Mouse (Mus musculus) erythroblast, adult 5-6 weeks (primary cell): ENCODE measurements around the gene Akap1. TPM values are rescaled to one million over a fixed set of nuclear protein-coding genes. Genes with fewer than 3 reads are reported as not detected.

Source experiments
- ATAC-seq: replicated peaks from 2 replicates; pipeline ENCODE4 v1.8.0; 2016; ENCODE audit warnings: moderate number of reproducible peaks, mild to moderate bottlenecking, moderate TSS enrichment, inconsistent platforms; ENCODE audit not compliant: poor library complexity, low FRiP score, severe bottlenecking
- total RNA-seq, 2 experiments: library from RNA; stranded (forward) in 1 of 2; stranded (reverse) in 1 of 2; fragments of 150-400 nt in 1 of 2; fragments of 200-764, 138-1000 nt in 1 of 2; gene quantifications; 2 replicates each; pipeline versions ENCODE4 v1.2.3 to v1.2.4; 2015 to 2017; ENCODE audit warnings: low replicate concordance in 2 of 2

Akap1 gene
- total RNA-seq, 2 experiments from 2014 or later, result 3.7 TPM

- no peak for ATAC-seq
These were observed 47.3 kb downstream of the Akap1 start for GRCm38 (mm10) chr11:88817061-88817460.

DNA sequence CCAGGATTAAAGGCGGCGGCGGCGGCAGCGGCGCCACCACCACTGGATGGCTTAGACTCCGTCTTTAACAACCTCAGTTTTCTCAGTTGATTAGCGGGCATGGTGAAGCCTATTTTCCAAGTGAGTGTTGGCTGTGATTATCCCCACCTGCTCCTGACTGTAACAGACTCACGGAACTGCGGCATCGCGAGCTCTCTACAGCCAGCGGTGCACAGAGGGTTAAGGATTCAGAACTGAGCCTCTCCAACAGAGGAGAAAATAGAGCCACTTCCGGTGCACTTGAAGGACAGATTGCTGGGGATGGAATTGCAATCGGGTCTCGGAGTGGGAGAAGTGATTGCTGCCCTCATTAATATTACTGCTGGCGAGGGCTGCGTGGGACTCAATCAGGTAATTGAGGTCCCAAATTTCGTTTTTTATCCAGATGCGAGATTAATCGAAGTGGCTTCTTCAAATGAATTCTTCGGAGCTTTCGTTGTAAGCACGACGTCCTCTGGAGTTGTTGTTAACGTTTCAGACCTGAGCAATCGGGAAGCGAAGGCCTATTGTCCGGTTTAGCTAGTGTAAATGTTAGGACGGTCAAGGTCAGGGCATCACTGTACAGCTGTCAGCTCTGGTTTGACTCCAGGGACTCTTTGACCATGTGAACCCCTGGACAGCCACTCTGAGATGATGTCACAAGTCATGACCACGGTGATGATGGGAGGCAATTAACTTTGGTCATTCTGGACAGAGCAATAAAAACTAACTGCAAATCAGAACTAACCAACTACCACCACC lies 61.0 kb downstream of the Akap1 start:
- no peak for ATAC-seq

DNA sequence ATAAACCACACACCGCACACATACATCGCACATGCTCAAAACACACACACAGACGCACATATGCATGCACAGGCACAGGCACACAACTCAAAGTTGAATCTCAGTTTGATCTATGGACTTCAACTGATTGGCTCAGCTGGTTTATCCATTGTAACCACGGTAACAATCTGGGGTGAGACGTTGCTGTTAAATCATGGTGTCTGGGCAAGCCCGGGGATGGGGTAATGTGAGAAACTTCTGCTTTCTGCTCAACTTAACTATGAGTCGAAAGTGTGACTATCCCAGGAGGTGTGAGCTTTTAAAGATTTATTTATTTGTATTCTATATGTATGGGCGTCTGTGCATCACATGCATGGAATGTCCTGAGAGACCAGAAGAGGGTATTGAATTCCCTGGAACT lies 68.2 kb downstream of the Akap1 start:
- ATAC-seq, result no peak

- no peak for ATAC-seq
These were observed 74.5 kb downstream of the Akap1 start for GRCm38 (mm10) chr11:88789893-88790292.

DNA sequence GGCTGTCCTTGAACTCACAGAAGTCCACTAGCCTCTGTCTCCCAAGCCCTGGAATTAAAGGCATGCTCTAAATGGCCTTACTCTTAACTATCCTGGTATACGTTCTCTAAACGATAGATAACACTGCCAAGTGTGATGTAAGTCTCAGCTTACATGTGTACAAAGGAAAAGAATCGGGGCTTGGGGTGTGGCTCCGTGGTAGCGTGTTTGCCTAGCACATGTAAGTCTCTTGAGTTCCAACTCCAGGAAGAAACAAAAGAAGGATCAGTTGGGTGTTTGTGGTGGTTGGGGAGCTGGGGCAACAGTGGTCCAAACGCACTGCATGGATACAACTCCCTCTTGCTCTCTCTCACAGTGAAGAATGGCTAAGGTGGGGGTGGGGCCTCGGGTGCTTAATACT lies 77.6 kb downstream of the Akap1 start:
- no peak for ATAC-seq

GRCm38 (mm10) chr11:88783525-88783924 lies 80.9 kb downstream of the Akap1 start:
- no peak for ATAC-seq

- ATAC-seq, result no peak
These were observed 81.9 kb downstream of the Akap1 start for GRCm38 (mm10) chr11:88782531-88782930.

Other genes with a start within 250 kb of the Akap1 start
- gene Msi2, start 146.1 kb downstream of the Akap1 start, total RNA-seq (2015; ENCODE audit: low replicate concordance), result 6.5 and 10.2 TPM in 2 replicates
- 8.6 and 13.9 TPM in 2 replicates for gene Msi2, start 146.1 kb downstream of the Akap1 start, total RNA-seq (2017; ENCODE audit: low replicate concordance)
- 15.0 and 15.2 TPM in 2 replicates for gene Scpep1, start 90.9 kb upstream of the Akap1 start, total RNA-seq (2015; ENCODE audit: low replicate concordance)
- 4.6 and 8.6 TPM in 2 replicates for gene Scpep1, start 90.9 kb upstream of the Akap1 start, total RNA-seq (2017; ENCODE audit: low replicate concordance)
- not detected in 2 replicates for gene Elobl, start 102.3 kb upstream of the Akap1 start, total RNA-seq (2015; ENCODE audit: low replicate concordance)
- not detected in 2 replicates for gene Elobl, start 102.3 kb upstream of the Akap1 start, total RNA-seq (2017; ENCODE audit: low replicate concordance)
- gene Coil, start 105.7 kb upstream of the Akap1 start, total RNA-seq (2015; ENCODE audit: low replicate concordance), result 1.3 and 2.7 TPM in 2 replicates
- gene Coil, start 105.7 kb upstream of the Akap1 start, total RNA-seq (2017; ENCODE audit: low replicate concordance), result 1.3 and 6.3 TPM in 2 replicates
- gene Trim25, start 134.8 kb upstream of the Akap1 start, total RNA-seq (2015; ENCODE audit: low replicate concordance), result 19.8 and 24.2 TPM in 2 replicates
- gene Trim25, start 134.8 kb upstream of the Akap1 start, total RNA-seq (2017; ENCODE audit: low replicate concordance), result 16.4 and 20.5 TPM in 2 replicates
- gene Dgke, start 202.3 kb upstream of the Akap1 start, total RNA-seq (2015; ENCODE audit: low replicate concordance), result not detected in 2 replicates
- gene Dgke, start 202.3 kb upstream of the Akap1 start, total RNA-seq (2017; ENCODE audit: low replicate concordance), result 0.70 and 1.8 TPM in 2 replicates
- not detected in 2 replicates for gene Gm525, start 209.3 kb upstream of the Akap1 start, total RNA-seq (2015; ENCODE audit: low replicate concordance)
- not detected in 2 replicates for gene Gm525, start 209.3 kb upstream of the Akap1 start, total RNA-seq (2017; ENCODE audit: low replicate concordance)